Mouse (Mus musculus) spleen, postnatal 4 days (tissue): ENCODE results near the gene Ddi2.
A peak's percentile ranks its signal among the peaks of the same experiment; 100 is the strongest.
"Not testable (repeated sequence)": the region's sequence is repeated elsewhere in the genome, so short reads cannot be mapped to it uniquely, and the experiment has no call there.

ENCODE experiments used
- DNase-seq, 2 experiments: peaks; one replicate each; pipeline ENCODE4 v3.0.0; 2022; ENCODE audit warnings: low spot score in 2 of 2

The Ddi2 gene

GRCm38 (mm10) chr4:141722731-141723672, at the start of gene Ddi2:
Gene Ddi2, minus strand, starts transcription at chr4:141723419.
- DNase-seq, result peak; percentile 93 to 96

- DNase-seq, result not testable (repeated sequence)
These were observed 49.8 kb upstream of the Ddi2 start for GRCm38 (mm10) chr4:141773019-141773418.

GRCm38 (mm10) chr4:141771823-141772222, 48.6 kb upstream of the Ddi2 start:
- no peak for DNase-seq

- no peak for DNase-seq
These were observed 46.4 kb upstream of the Ddi2 start for GRCm38 (mm10) chr4:141769501-141770160.

GRCm38 (mm10) chr4:141767353-141768036, 44.3 kb upstream of the Ddi2 start:
- peak; percentile 59 to 73 for DNase-seq

- DNase-seq, result no peak
These were observed 43.6 kb upstream of the Ddi2 start for GRCm38 (mm10) chr4:141766668-141767352.

- DNase-seq, result no peak
These were observed 43.1 kb upstream of the Ddi2 start for GRCm38 (mm10) chr4:141766316-141766667.

GRCm38 (mm10) chr4:141765008-141765407, 41.8 kb upstream of the Ddi2 start:
- DNase-seq, result no peak

- DNase-seq, result no peak
These were observed 40.3 kb upstream of the Ddi2 start for GRCm38 (mm10) chr4:141763476-141763875.

- DNase-seq, result no peak
These were observed 38.9 kb upstream of the Ddi2 start for GRCm38 (mm10) chr4:141762102-141762598.

- no peak for DNase-seq
These were observed 37.7 kb upstream of the Ddi2 start for GRCm38 (mm10) chr4:141760942-141761341.

GRCm38 (mm10) chr4:141758874-141759542, 35.8 kb upstream of the Ddi2 start:
- DNase-seq, result no peak

GRCm38 (mm10) chr4:141757124-141757523, 33.9 kb upstream of the Ddi2 start:
- no peak for DNase-seq

GRCm38 (mm10) chr4:141755375-141755930, 32.2 kb upstream of the Ddi2 start:
- DNase-seq, result no peak

GRCm38 (mm10) chr4:141752076-141752421, 28.8 kb upstream of the Ddi2 start:
- DNase-seq, result peak in 1 of 2 experiments; percentile 53

- DNase-seq, result peak in 1 of 2 experiments; percentile 51
These were observed 28.3 kb upstream of the Ddi2 start for GRCm38 (mm10) chr4:141751419-141752075.

GRCm38 (mm10) chr4:141750826-141751225, 27.6 kb upstream of the Ddi2 start:
- DNase-seq, result no peak

- no peak for DNase-seq
These were observed 26.3 kb upstream of the Ddi2 start for GRCm38 (mm10) chr4:141749557-141749956.

GRCm38 (mm10) chr4:141746578-141747346, 23.5 kb upstream of the Ddi2 start, which contains the start of gene Agmat:
Gene Agmat, plus strand, starts transcription at chr4:141746672.
- no peak for DNase-seq
